Mouse (Mus musculus): ENCODE measurements around the gene Psmc3.

Gene Psmc3

DNA sequence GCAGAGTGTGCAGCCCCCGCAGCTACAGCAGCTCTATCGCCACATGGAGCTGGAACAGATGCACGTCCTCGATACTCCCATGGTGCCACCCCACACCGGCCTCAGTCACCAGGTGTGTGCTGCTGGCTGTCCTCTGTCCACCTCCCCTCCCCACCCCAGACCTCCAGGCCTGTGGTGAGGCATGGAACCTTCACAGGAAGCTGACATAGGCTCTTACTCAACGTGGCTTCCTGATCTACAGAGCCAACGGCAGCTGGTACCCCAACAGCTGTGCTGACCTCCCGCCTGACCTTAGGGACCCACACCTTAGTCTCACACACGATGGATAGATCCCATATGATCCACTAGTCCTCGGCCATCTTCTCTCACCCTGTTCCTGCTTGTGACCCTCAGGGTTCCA is 59.5 kb downstream of the Psmc3 start:
- DNase-seq (ENCODE audit: low spot score in 2 of 2): no peak

DNA sequence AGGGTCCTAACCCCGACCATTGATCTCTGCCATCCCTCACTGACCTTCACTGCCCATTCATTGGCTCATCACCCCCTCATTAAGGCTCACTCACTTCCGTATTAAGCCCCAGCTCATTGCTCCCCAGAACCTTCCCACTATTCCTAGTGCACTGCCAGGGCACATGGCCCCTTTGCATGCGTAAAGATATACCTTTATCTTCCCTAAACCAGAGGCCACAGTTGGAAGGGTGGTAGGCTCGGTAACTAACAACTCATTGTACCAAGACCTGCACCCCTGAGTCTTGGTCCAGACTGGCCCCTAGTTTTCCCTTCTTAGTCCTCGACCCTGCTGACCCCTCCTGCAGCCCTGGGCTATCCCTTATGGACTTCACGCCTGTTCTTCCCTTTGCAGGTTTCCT is 60.0 kb downstream of the Psmc3 start:
- DNase-seq (ENCODE audit: low spot score in 2 of 2): no peak

DNA sequence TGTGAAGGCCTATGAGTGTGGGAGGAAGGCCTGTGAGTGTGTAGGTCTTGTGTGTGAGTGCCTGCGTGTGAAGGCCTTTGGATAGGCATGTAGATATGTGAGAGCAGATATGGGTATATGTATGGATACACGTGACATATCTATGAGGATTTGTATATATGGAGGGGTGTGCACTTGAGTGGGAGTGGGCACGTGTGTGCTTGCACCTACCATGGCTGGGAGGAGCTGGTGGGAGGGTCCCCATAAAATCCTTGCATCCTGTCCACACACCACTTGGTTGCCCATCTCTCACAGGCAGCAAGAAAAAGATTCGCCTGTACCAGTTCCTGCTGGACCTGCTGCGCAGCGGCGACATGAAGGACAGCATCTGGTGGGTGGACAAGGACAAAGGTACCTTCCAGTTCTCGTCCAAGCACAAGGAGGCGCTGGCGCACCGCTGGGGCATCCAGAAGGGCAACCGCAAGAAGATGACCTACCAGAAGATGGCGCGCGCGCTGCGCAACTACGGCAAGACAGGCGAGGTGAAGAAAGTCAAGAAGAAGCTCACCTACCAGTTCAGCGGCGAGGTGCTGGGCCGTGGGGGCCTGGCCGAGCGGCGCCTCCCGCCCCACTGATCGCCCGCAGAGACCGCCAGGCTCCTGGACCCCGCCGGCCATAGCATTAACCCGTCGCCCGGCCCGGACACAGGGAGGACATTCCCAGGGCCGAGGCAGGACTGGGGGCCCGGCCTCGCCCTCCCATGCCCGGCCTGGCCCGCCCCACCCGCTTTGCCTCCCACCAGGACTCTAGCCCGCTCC is 61.2 kb downstream of the Psmc3 start:
- peak; percentile 92 to 98 for DNase-seq (ENCODE audit: low spot score in 2 of 2)

DNA sequence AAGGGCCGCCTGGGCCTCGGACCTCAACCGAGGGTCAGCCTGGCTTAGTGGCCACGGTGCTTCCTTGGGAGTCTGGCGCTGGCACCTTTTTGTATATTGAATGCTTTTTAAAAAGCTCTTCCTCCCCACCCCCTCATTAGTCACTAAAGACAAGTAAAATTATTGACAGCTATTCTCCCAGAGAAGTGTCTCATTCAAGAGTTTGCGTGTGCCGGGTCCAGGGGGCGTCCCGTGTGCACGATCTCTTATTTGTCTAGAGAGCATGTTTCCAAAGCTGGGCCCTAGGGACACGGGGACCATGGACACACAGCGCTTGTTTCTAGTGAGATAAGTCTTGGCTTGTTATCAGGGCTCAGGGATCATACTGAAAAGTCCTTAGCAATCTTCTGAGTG is 61.8 kb downstream of the Psmc3 start:
- DNase-seq (ENCODE audit: low spot score in 2 of 2): no peak

Data from cerebellum, postnatal 4 days (tissue).